Mouse (Mus musculus) ES-E14 (cell line): Measurements from ENCODE around the gene Nme9. TPM values are rescaled to one million over a fixed set of nuclear protein-coding genes. Genes with fewer than 3 reads are reported as not detected.

Experiments
- DNase-seq: peaks from one replicate; pipeline ENCODE4 v3.0.0-alpha.2; 2013; ENCODE audit warnings: low read depth, low spot score
- H3K27ac ChIP-seq: 2 replicates; pipeline ENCODE4 v1.5.1; 2012; ENCODE audit warnings: low read depth, mild to moderate bottlenecking, low read length, moderate library complexity, mixed read lengths; ENCODE audit not compliant: poor library complexity, insufficient read depth, severe bottlenecking
- H3K36me3 ChIP-seq: 2 replicates; pipeline ENCODE4 v1.6.1; 2012; ENCODE audit warnings: mild to moderate bottlenecking, low read length, moderate library complexity, mixed read lengths; ENCODE audit not compliant: control insufficient read depth, poor library complexity, insufficient read depth, severe bottlenecking
- H3K4me1 ChIP-seq, 2 experiments: fragments of 150-350 bp in 1 of 2; sonication (generic) in 1 of 2; 2 replicates each; pipeline ENCODE4 v1.6.1; 2012; ENCODE audit warnings: low read length in 2 of 2, mild to moderate bottlenecking in 1 of 2, mixed read lengths in 1 of 2; ENCODE audit not compliant: control insufficient read depth in 2 of 2, insufficient read depth in 2 of 2, poor library complexity in 1 of 2
- H3K4me3 ChIP-seq, 2 experiments: fragments of 150-350 bp in 1 of 2; sonication (generic) in 1 of 2; 2 replicates each; pipeline ENCODE4 v1.5.1; 2012; ENCODE audit warnings: low read length in 2 of 2, low read depth in 1 of 2, mild to moderate bottlenecking in 1 of 2, mixed read lengths in 1 of 2; ENCODE audit not compliant: insufficient read depth in 1 of 2, poor library complexity in 1 of 2, severe bottlenecking in 1 of 2
- H3K9ac ChIP-seq: 2 replicates; pipeline ENCODE4 v1.6.1; 2012; ENCODE audit warnings: low read depth, mild to moderate bottlenecking, low read length, mixed read lengths; ENCODE audit not compliant: poor library complexity, insufficient read depth, severe bottlenecking
- H3K9me3 ChIP-seq: fragments of 150-350 bp; sonication (generic); 2 replicates; pipeline ENCODE4 v1.6.1; 2012; ENCODE audit warnings: low read depth, mild to moderate bottlenecking, low read length; ENCODE audit not compliant: control insufficient read depth, insufficient read depth
- CHD2 ChIP-seq: IDR thresholded peaks from 2 replicates; pipeline ENCODE4 v1.6.1; 2014; ENCODE audit warnings: mild to moderate bottlenecking, low read depth, low read length, inconsistent platforms
- HCFC1 ChIP-seq: IDR thresholded peaks from 2 replicates; pipeline ENCODE4 v1.6.1; 2012; ENCODE audit warnings: low read length, inconsistent platforms, borderline replicate concordance; ENCODE audit not compliant: insufficient read depth
- MAFK ChIP-seq: IDR thresholded peaks from 2 replicates; pipeline ENCODE4 v1.6.1; 2014; ENCODE audit warnings: mild to moderate bottlenecking, low read depth, low read length, inconsistent platforms; ENCODE audit not compliant: insufficient read depth
- ZC3H11A ChIP-seq: IDR thresholded peaks from 2 replicates; pipeline ENCODE4 v1.6.1; 2012; ENCODE audit warnings: low read depth, mild to moderate bottlenecking, inconsistent platforms, low read length, borderline replicate concordance
- ZNF384 ChIP-seq: IDR thresholded peaks from 2 replicates; pipeline ENCODE4 v1.6.1; 2012; ENCODE audit warnings: low read depth, low read length, inconsistent platforms
- in situ Hi-C, 2 experiments: fragments of 600-800 bp; cut with MboI; formaldehyde crosslinking; loops; one replicate each; pipeline ENCODE4 v1.15.1; 2025; ENCODE audit warnings: low sequenced_read_pairs in 2 of 2, inconsistent platforms in 1 of 2; ENCODE audit not compliant: unreplicated experiment in 2 of 2
- total RNA-seq: library from RNA; depleted of rRNA; stranded (reverse); fragments of 300-350 nt; gene quantifications from 2 replicates; pipeline ENCODE4 v1.2.3, GENCODE M21; 2012; rRNA removed

Gene Nme9
- total RNA-seq = 0.48 TPM in 1 of 2 replicates, not detected in the other

DNA sequence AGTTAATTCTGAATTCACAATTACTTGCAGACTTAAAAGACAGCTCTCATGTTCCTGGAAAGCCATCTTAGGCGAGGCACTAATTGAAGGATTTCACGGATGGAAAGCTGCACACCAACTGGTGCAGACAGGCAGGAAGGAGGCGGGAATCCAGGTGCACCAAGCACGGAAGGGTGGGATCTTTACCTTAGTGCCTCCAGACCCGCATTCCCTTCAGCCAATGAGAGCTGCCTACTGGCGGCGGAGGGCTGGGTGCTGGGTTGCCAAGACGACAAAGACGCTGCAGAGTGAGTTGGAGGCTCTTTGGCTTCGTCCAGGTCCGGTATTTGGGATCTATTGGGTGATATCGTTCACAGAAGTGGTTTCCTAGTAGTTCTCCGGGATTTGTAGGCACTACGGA, at the start of gene Nme9:
Gene Nme9, plus strand, starts transcription at position 315 of the 400 bp plus-strand sequence.
- no peak within 1 kb of the TSS for H3K27ac ChIP-seq
- TF ChIP-seq ZC3H11A (no peak), HCFC1 (no peak), CHD2 (no peak), ZNF384 (no peak)
- in situ Hi-C loops = no loop called here
- no peaks in the 10 kb centered on the region for H3K36me3 ChIP-seq
- H3K9me3 ChIP-seq = no peaks in the 10 kb centered on the region
- DNase-seq = no peak
- peaks cover 0 to 6% of the 10 kb centered on the region in 2 experiments; a peak in 2 of 4 replicates for H3K4me1 ChIP-seq
- H3K4me3 ChIP-seq = no peak within 1 kb of the TSS
- H3K9ac ChIP-seq = no peak within 1 kb of the TSS

DNA sequence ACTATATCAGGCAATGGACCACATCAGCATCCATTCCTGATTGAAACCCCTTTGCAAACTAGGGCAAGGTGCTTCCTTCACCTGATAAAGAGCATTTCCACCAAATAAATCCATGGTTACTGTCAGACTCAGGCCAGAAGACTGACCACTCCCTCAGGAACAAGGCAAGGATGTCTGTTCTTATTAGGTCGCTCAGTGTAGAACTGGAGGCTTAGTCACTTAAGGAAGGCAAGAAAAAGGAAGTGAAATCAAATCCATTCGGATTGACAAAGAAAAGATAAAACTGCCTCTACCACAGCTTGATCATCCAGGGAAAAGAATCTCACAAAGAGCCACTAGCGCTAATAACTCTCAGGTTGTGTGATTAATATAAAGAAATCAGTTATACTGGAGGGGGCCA, 42.0 kb upstream of the Nme9 start:
- peaks cover 0 to 7% of the 10 kb centered on the region in 2 experiments; a peak in 3 of 4 replicates for H3K4me1 ChIP-seq
- no peaks in the 10 kb centered on the region for H3K36me3 ChIP-seq
- H3K9ac ChIP-seq = no peak overlapping the region
- H3K9me3 ChIP-seq = no peaks in the 10 kb centered on the region
- in situ Hi-C loops = no loop called here
- TF ChIP-seq ZC3H11A (no peak), ZNF384 (no peak), MAFK (no peak), HCFC1 (no peak), CHD2 (no peak)
- H3K27ac ChIP-seq = no peak overlapping the region
- H3K4me3 ChIP-seq = no peak overlapping the region
- no peak for DNase-seq

DNA sequence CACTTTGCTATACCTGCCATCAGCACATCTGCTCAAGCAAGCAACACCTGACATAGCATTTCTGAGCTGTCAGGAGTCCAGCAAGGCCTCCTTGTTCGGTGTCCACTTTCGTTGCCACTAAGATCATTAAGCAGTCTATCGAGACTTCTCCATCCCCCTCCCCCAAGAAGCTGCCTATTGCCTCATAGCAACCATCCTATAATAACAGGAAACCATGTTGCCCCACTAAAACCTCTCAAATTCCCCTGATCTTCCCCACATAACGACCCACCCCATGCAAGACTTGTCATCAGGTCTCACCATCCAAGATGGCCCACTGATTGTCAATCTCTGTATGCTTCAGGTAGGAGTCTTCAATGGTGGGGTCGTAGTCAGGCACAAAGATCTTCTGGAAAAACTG, 40.2 kb upstream of the Nme9 start:
- no peak for TF ChIP-seq HCFC1
- TF ChIP-seq MAFK = no peak
- TF ChIP-seq ZC3H11A = no peak
- no peak for TF ChIP-seq CHD2
- TF ChIP-seq ZNF384 = no peak
- DNase-seq = no peak
- no peak overlapping the region for H3K27ac ChIP-seq
- in situ Hi-C loops = no loop called here
- no peak overlapping the region for H3K4me3 ChIP-seq
- no peaks in the 10 kb centered on the region for H3K9me3 ChIP-seq
- peaks cover 7 to 10% of the 10 kb centered on the region in 2 experiments for H3K4me1 ChIP-seq
- H3K36me3 ChIP-seq = no peaks in the 10 kb centered on the region
- no peak overlapping the region for H3K9ac ChIP-seq

DNA sequence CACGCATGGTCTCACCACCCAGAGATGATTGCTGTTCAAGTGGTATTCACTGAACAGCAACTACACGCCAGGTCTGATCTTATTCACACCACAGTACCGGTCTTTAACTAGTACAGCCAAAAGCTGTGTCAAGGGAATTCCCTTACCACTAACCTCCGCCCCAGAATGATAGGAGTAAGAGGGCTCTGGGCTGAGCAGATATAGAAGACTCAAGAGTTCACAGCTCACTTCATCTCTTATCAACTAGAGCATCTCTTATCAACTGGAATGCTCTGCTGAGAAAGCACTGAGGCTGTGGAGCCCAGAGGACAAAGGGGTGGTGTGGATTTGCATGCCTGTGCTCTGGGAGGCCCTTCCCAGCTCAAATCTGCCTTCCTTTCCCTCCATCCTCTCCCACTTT, 39.5 kb upstream of the Nme9 start:
- Histone ChIP-seq H3K4me3 (no peak overlapping the region), H3K4me1 (peaks cover 11 to 16% of the 10 kb centered on the region in 2 experiments), H3K9me3 (no peaks in the 10 kb centered on the region), H3K9ac (no peak overlapping the region), H3K36me3 (no peaks in the 10 kb centered on the region), H3K27ac (no peak overlapping the region)
- in situ Hi-C loops = no loop called here
- no peak for DNase-seq
- TF ChIP-seq ZC3H11A = no peak
- no peak for TF ChIP-seq CHD2
- TF ChIP-seq ZNF384 = no peak
- TF ChIP-seq MAFK = no peak
- TF ChIP-seq HCFC1 = no peak

DNA sequence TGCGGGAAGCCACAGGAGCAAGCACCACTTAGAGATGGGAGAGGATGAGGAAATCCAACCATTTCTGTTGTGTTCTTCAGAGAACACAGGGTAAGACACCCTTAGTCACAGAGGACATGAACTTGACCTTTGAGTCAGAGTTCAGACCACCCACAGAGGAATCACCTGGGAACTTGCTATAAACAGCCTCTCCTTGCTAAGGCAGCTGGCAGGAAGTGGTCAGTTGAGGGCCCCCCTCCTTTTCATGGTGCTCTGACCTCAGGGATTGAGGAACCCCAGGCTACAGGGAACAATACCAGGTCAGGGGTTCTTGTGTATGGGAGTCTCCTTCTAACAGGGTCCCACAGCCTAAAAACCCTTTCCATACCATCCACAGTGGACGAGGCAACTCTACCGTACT, 34.5 kb upstream of the Nme9 start:
- in situ Hi-C loops = no loop called here
- peaks cover 30 to 37% of the 10 kb centered on the region in 2 experiments for H3K4me1 ChIP-seq
- H3K9ac ChIP-seq = no peak overlapping the region
- H3K9me3 ChIP-seq = no peaks in the 10 kb centered on the region
- H3K27ac ChIP-seq = peak overlapping the region; percentile 41
- H3K36me3 ChIP-seq = no peaks in the 10 kb centered on the region
- no peak overlapping the region for H3K4me3 ChIP-seq
- no peak for TF ChIP-seq ZNF384
- no peak for TF ChIP-seq CHD2
- no peak for TF ChIP-seq HCFC1
- TF ChIP-seq ZC3H11A = no peak
- no peak for TF ChIP-seq MAFK
- DNase-seq = no peak
